Mouse (Mus musculus) thymus, adult 2 months (tissue): ENCODE results near the gene Pcdh15. TPM values are rescaled to one million over a fixed set of nuclear protein-coding genes. Genes with fewer than 3 reads are reported as not detected.
A peak's percentile ranks its signal among the peaks of the same experiment; 100 is the strongest.

Experiments used
- DNase-seq: peaks from one replicate; pipeline ENCODE4 v3.0.0; 2021
- H3K27ac ChIP-seq: fragments of 200-500 bp; 2 replicates; pipeline ENCODE4 v1.5.1; 2012; ENCODE audit warnings: low read length, control low read depth; ENCODE audit not compliant: control insufficient read depth, insufficient read depth
- H3K27me3 ChIP-seq: fragments of 200-500 bp; 2 replicates; pipeline ENCODE4 v1.6.1; 2012; ENCODE audit warnings: mild to moderate bottlenecking, low read length, moderate library complexity, mixed read lengths; ENCODE audit not compliant: control insufficient read depth, insufficient read depth
- H3K36me3 ChIP-seq: fragments of 200-500 bp; 2 replicates; pipeline ENCODE4 v1.6.1; 2012; ENCODE audit warnings: mild to moderate bottlenecking, low read length, moderate library complexity; ENCODE audit not compliant: control insufficient read depth, insufficient read depth
- H3K4me1 ChIP-seq: fragments of 200-500 bp; replicated peaks from 2 replicates; pipeline ENCODE4 v1.6.1; 2012; ENCODE audit warnings: low read length; ENCODE audit not compliant: control insufficient read depth, insufficient read depth
- H3K4me3 ChIP-seq: fragments of 200-500 bp; 2 replicates; pipeline ENCODE4 v1.5.1; 2012; ENCODE audit warnings: mild to moderate bottlenecking, low read length, control low read depth, moderate library complexity; ENCODE audit not compliant: control insufficient read depth, insufficient read depth
- CTCF ChIP-seq: fragments of 200-500 bp; IDR thresholded peaks from 2 replicates; pipeline ENCODE4 v1.5.1; 2012; ENCODE audit warnings: mild to moderate bottlenecking, control low read depth, low read length, moderate library complexity, borderline replicate concordance; ENCODE audit not compliant: control insufficient read depth, poor library complexity, insufficient read depth; ENCODE audit errors: extremely low read depth
- POLR2A ChIP-seq: fragments of 200-500 bp; IDR thresholded peaks from 2 replicates; pipeline ENCODE4 v1.6.1; 2012; ENCODE audit warnings: mild to moderate bottlenecking, low read length, control low read depth, moderate library complexity; ENCODE audit not compliant: control insufficient read depth, poor library complexity, insufficient read depth; ENCODE audit errors: extremely low read depth
- WGBS: fragments of 180-500 bp; shearing (Covaris S2); methylation state at CpG from one replicate; pipeline ENCODE4 v1.1.7; 2018; 5-methylcytosine and 5-hydroxymethylcytosine counted together
- polyA plus RNA-seq: library from polyadenylated mRNA; depleted of rRNA; stranded (reverse); fragments of >200 nt; gene quantifications from 2 replicates; pipeline ENCODE4 v1.2.3, GENCODE M21; 2012

The Pcdh15 gene
- polyA plus RNA-seq, 1 experiment, result 0.51 TPM

GRCm38 (mm10) chr10:73099846-73100241 lies 702 bp downstream of the Pcdh15 start:
- Histone ChIP-seq H3K27me3 (no peaks in the 10 kb centered on the region), H3K4me1 (no peaks in the 10 kb centered on the region), H3K27ac (no peak overlapping the region), H3K36me3 (no peaks in the 10 kb centered on the region), H3K4me3 (no peak overlapping the region)
- TF ChIP-seq POLR2A (no peak), CTCF (no peak)
- WGBS, result 3% methylated on average over 36 of the region's 37 CpGs
- no peak for DNase-seq

GRCm38 (mm10) chr10:73103383-73103994 lies 4.3 kb downstream of the Pcdh15 start:
- Histone ChIP-seq H3K4me3 (no peak overlapping the region), H3K36me3 (no peaks in the 10 kb centered on the region), H3K27ac (no peak overlapping the region), H3K4me1 (no peaks in the 10 kb centered on the region), H3K27me3 (no peaks in the 10 kb centered on the region)
- no peak for DNase-seq
- WGBS, result 79% methylated on average over 13 of the region's 13 CpGs
- TF ChIP-seq CTCF, result no peak
- TF ChIP-seq POLR2A, result no peak

GRCm38 (mm10) chr10:73105893-73106292 lies 6.8 kb downstream of the Pcdh15 start:
- Histone ChIP-seq H3K27me3 (no peaks in the 10 kb centered on the region), H3K36me3 (no peaks in the 10 kb centered on the region), H3K4me3 (no peak overlapping the region), H3K27ac (no peak overlapping the region), H3K4me1 (no peaks in the 10 kb centered on the region)
- TF ChIP-seq POLR2A, result no peak
- no peak for TF ChIP-seq CTCF
- DNase-seq, result peak; percentile 13
- WGBS, result 56% methylated on average over 2 of the region's 2 CpGs

GRCm38 (mm10) chr10:73137985-73138384 lies 38.8 kb downstream of the Pcdh15 start:
- no peaks in the 10 kb centered on the region for H3K36me3 ChIP-seq
- no peaks in the 10 kb centered on the region for H3K4me1 ChIP-seq
- H3K27me3 ChIP-seq, result no peaks in the 10 kb centered on the region
- TF ChIP-seq POLR2A (no peak), CTCF (no peak)
- no peak for DNase-seq
- no peak overlapping the region for H3K4me3 ChIP-seq
- H3K27ac ChIP-seq, result no peak overlapping the region
- 74% methylated on average over 3 of the region's 3 CpGs for WGBS

GRCm38 (mm10) chr10:73147543-73147942 lies 48.4 kb downstream of the Pcdh15 start:
- H3K36me3 ChIP-seq, result no peaks in the 10 kb centered on the region
- H3K4me3 ChIP-seq, result no peak overlapping the region
- TF ChIP-seq POLR2A, result no peak
- no peak for TF ChIP-seq CTCF
- no peak overlapping the region for H3K27ac ChIP-seq
- H3K4me1 ChIP-seq, result no peaks in the 10 kb centered on the region
- H3K27me3 ChIP-seq, result no peaks in the 10 kb centered on the region
- no peak for DNase-seq

GRCm38 (mm10) chr10:73147978-73148377 lies 48.8 kb downstream of the Pcdh15 start:
- H3K27ac ChIP-seq, result no peak overlapping the region
- H3K27me3 ChIP-seq, result no peaks in the 10 kb centered on the region
- H3K4me1 ChIP-seq, result no peaks in the 10 kb centered on the region
- 89% methylated on average over 4 of the region's 4 CpGs for WGBS
- no peak overlapping the region for H3K4me3 ChIP-seq
- H3K36me3 ChIP-seq, result no peaks in the 10 kb centered on the region
- DNase-seq, result no peak
- no peak for TF ChIP-seq CTCF
- TF ChIP-seq POLR2A, result no peak

- H3K36me3 ChIP-seq, result no peaks in the 10 kb centered on the region
- TF ChIP-seq CTCF, result no peak
- no peak for TF ChIP-seq POLR2A
- WGBS, result 89% methylated on average over 5 of the region's 5 CpGs
Observed at GRCm38 (mm10) chr10:73154544-73154943, 55.4 kb downstream of the Pcdh15 start.

More at GRCm38 (mm10) chr10:73154544-73154943, 55.4 kb downstream of the Pcdh15 start:
- Histone ChIP-seq H3K27ac (no peak overlapping the region), H3K4me3 (no peak overlapping the region), H3K4me1 (no peaks in the 10 kb centered on the region), H3K27me3 (no peaks in the 10 kb centered on the region)
- DNase-seq, result no peak
